Mouse (Mus musculus) hindbrain, embryonic 15.5 days (tissue): ENCODE data around the gene Pop7. TPM values are rescaled to one million over a fixed set of nuclear protein-coding genes. Genes with fewer than 3 reads are reported as not detected.

Source experiments
- ATAC-seq: fragments of 200-750 bp; cut with Nextera tagmentation; 2 replicates; pipeline ENCODE4 v1.8.0; 2017; ENCODE audit warnings: low read depth, moderate number of reproducible peaks, moderate TSS enrichment; ENCODE audit not compliant: low FRiP score
- H3K27ac ChIP-seq: fragments of 300-500 bp; sonication (generic); replicated peaks from 2 replicates; pipeline ENCODE4 v1.5.1; 2015; ENCODE audit warnings: mild to moderate bottlenecking, inconsistent platforms
- H3K27me3 ChIP-seq: fragments of 300-500 bp; sonication (generic); 2 replicates; pipeline ENCODE4 v1.6.1; 2015; ENCODE audit warnings: control low read depth, inconsistent platforms
- H3K36me3 ChIP-seq: fragments of 300-500 bp; sonication (generic); 2 replicates; pipeline ENCODE4 v1.6.1; 2015; ENCODE audit warnings: control low read depth, inconsistent platforms
- H3K4me1 ChIP-seq: fragments of 300-500 bp; sonication (generic); replicated peaks from 2 replicates; pipeline ENCODE4 v1.6.1; 2015; ENCODE audit warnings: control low read depth, inconsistent platforms
- H3K4me2 ChIP-seq: fragments of 300-500 bp; sonication (generic); 2 replicates; pipeline ENCODE4 v1.6.1; 2015; ENCODE audit warnings: moderate library complexity, mild to moderate bottlenecking, inconsistent platforms
- H3K4me3 ChIP-seq: fragments of 300-500 bp; sonication (generic); 2 replicates; pipeline ENCODE4 v1.5.1; 2015; ENCODE audit warnings: mild to moderate bottlenecking, inconsistent platforms
- H3K9ac ChIP-seq: fragments of 300-500 bp; sonication (generic); 2 replicates; pipeline ENCODE4 v1.6.1; 2015; ENCODE audit warnings: inconsistent platforms
- H3K9me3 ChIP-seq: fragments of 300-500 bp; sonication (generic); 2 replicates; pipeline ENCODE4 v1.6.1; 2016; ENCODE audit warnings: control low read depth, inconsistent platforms
- WGBS: fragments of 180-500 bp; shearing (Covaris S2); methylation state at CpG from one replicate; pipeline ENCODE4 v1.1.7; 2015; 5-methylcytosine and 5-hydroxymethylcytosine counted together
- polyA plus RNA-seq: library from polyadenylated mRNA; unstranded; fragments of >200 nt; fragmentation: Nextera tagmentation; extraction: Ambion mirVana; gene quantifications from 2 replicates; pipeline ENCODE4 v1.2.1, GENCODE M21; 2015

Pop7 gene
- 81.0 and 81.8 TPM in 2 replicates for polyA plus RNA-seq

GRCm38 (mm10) chr5:137501709-137502666 is at the start of gene Pop7:
Pop7 (minus strand) TSS chr5:137502518.
- peak within 1 kb of the TSS; percentile 55 for H3K4me3 ChIP-seq
- H3K27me3 ChIP-seq = no peaks in the 10 kb centered on the region
- 0 out of 2 replicates have a peak, but pooled peaks cover 3% of the 10 kb centered on the region for H3K36me3 ChIP-seq
- WGBS = under 1% methylated on average over 64 of the region's 64 CpGs
- peak within 1 kb of the TSS; percentile 93 for H3K27ac ChIP-seq
- peaks cover 24% of the 10 kb centered on the region for H3K4me1 ChIP-seq
- peak; percentile 96 for ATAC-seq
- H3K9ac ChIP-seq = peak within 1 kb of the TSS; percentile 62
- H3K9me3 ChIP-seq = no peaks in the 10 kb centered on the region
- peak within 1 kb of the TSS; percentile 85 for H3K4me2 ChIP-seq

- Histone ChIP-seq H3K4me2 (no peak overlapping the region), H3K9me3 (no peaks in the 10 kb centered on the region), H3K9ac (no peak overlapping the region), H3K27me3 (no peaks in the 10 kb centered on the region), H3K4me1 (peaks cover 22% of the 10 kb centered on the region), H3K36me3 (no peaks in the 10 kb centered on the region), H3K27ac (no peak overlapping the region), H3K4me3 (no peak overlapping the region)
- WGBS = 82% methylated on average over 5 of the region's 5 CpGs
- ATAC-seq = no peak
These were observed 48.8 kb upstream of the Pop7 start for GRCm38 (mm10) chr5:137551119-137551518.

GRCm38 (mm10) chr5:137549840-137550239 is 47.5 kb upstream of the Pop7 start:
- 81% methylated on average over 2 of the region's 2 CpGs for WGBS
- no peak overlapping the region for H3K4me3 ChIP-seq
- no peak overlapping the region for H3K9ac ChIP-seq
- H3K36me3 ChIP-seq = no peaks in the 10 kb centered on the region
- ATAC-seq = no peak
- no peaks in the 10 kb centered on the region for H3K9me3 ChIP-seq
- H3K27me3 ChIP-seq = no peaks in the 10 kb centered on the region
- H3K27ac ChIP-seq = no peak overlapping the region
- peaks cover 14% of the 10 kb centered on the region for H3K4me1 ChIP-seq
- no peak overlapping the region for H3K4me2 ChIP-seq

GRCm38 (mm10) chr5:137545596-137545995 is 43.3 kb upstream of the Pop7 start:
- 78% methylated on average over 4 of the region's 4 CpGs for WGBS
- Histone ChIP-seq H3K4me2 (no peak overlapping the region), H3K27me3 (no peaks in the 10 kb centered on the region), H3K9me3 (no peaks in the 10 kb centered on the region), H3K9ac (no peak overlapping the region), H3K4me1 (no peaks in the 10 kb centered on the region), H3K27ac (no peak overlapping the region), H3K36me3 (no peaks in the 10 kb centered on the region), H3K4me3 (no peak overlapping the region)
- no peak for ATAC-seq

GRCm38 (mm10) chr5:137544926-137545325 is 42.6 kb upstream of the Pop7 start:
- Histone ChIP-seq H3K9me3 (no peaks in the 10 kb centered on the region), H3K27ac (no peak overlapping the region), H3K4me3 (no peak overlapping the region), H3K27me3 (no peaks in the 10 kb centered on the region), H3K9ac (no peak overlapping the region), H3K4me1 (no peaks in the 10 kb centered on the region), H3K4me2 (no peak overlapping the region), H3K36me3 (no peaks in the 10 kb centered on the region)
- 66% methylated on average over 6 of the region's 6 CpGs for WGBS
- ATAC-seq = no peak

- Histone ChIP-seq H3K9ac (no peak overlapping the region), H3K4me1 (no peaks in the 10 kb centered on the region), H3K27ac (peak overlapping the region; percentile 11; the same call in 1 of the 2 replicates), H3K4me3 (no peak overlapping the region), H3K27me3 (no peaks in the 10 kb centered on the region), H3K4me2 (no peak overlapping the region), H3K36me3 (no peaks in the 10 kb centered on the region), H3K9me3 (no peaks in the 10 kb centered on the region)
- no peak for ATAC-seq
- WGBS = 62% methylated on average over 5 of the region's 5 CpGs
These were observed 39.6 kb upstream of the Pop7 start for GRCm38 (mm10) chr5:137541768-137542540.

- Histone ChIP-seq H3K27ac (no peak overlapping the region), H3K27me3 (no peaks in the 10 kb centered on the region), H3K4me1 (no peaks in the 10 kb centered on the region), H3K36me3 (no peaks in the 10 kb centered on the region), H3K4me3 (no peak overlapping the region), H3K4me2 (no peak overlapping the region), H3K9ac (no peak overlapping the region), H3K9me3 (no peaks in the 10 kb centered on the region)
- WGBS = 79% methylated on average over 6 of the region's 6 CpGs
- no peak for ATAC-seq
These were observed 38.7 kb upstream of the Pop7 start for GRCm38 (mm10) chr5:137540991-137541390.

- H3K4me2 ChIP-seq = no peak overlapping the region
- H3K27ac ChIP-seq = 0 out of 2 replicates have a peak overlapping the region, but pooled peaks have one; percentile 50
- H3K4me3 ChIP-seq = no peak overlapping the region
- H3K27me3 ChIP-seq = no peaks in the 10 kb centered on the region
- no peak overlapping the region for H3K9ac ChIP-seq
- ATAC-seq = peak; percentile 57; the same call in 1 of the 2 replicates
- H3K9me3 ChIP-seq = no peaks in the 10 kb centered on the region
- H3K36me3 ChIP-seq = no peaks in the 10 kb centered on the region
- H3K4me1 ChIP-seq = no peaks in the 10 kb centered on the region
- 43% methylated on average over 7 of the region's 7 CpGs for WGBS
These were observed 37.0 kb upstream of the Pop7 start for GRCm38 (mm10) chr5:137539291-137539801.

GRCm38 (mm10) chr5:137537461-137537860 is 35.1 kb upstream of the Pop7 start:
- 72% methylated on average over 4 of the region's 4 CpGs for WGBS
- Histone ChIP-seq H3K9me3 (no peaks in the 10 kb centered on the region), H3K4me2 (no peak overlapping the region), H3K9ac (no peak overlapping the region), H3K4me3 (no peak overlapping the region), H3K36me3 (no peaks in the 10 kb centered on the region), H3K27ac (no peak overlapping the region), H3K27me3 (no peaks in the 10 kb centered on the region), H3K4me1 (peaks cover 4% of the 10 kb centered on the region)
- ATAC-seq = no peak

- Histone ChIP-seq H3K27me3 (no peaks in the 10 kb centered on the region), H3K4me2 (no peak overlapping the region), H3K36me3 (no peaks in the 10 kb centered on the region), H3K9me3 (no peaks in the 10 kb centered on the region), H3K4me3 (no peak overlapping the region), H3K27ac (no peak overlapping the region), H3K9ac (no peak overlapping the region), H3K4me1 (peaks cover 8% of the 10 kb centered on the region)
- no peak for ATAC-seq
- 87% methylated on average over 9 of the region's 9 CpGs for WGBS
These were observed 33.0 kb upstream of the Pop7 start for GRCm38 (mm10) chr5:137535318-137535717.

- Histone ChIP-seq H3K27me3 (no peaks in the 10 kb centered on the region), H3K9me3 (no peaks in the 10 kb centered on the region), H3K4me2 (no peak overlapping the region), H3K9ac (no peak overlapping the region), H3K4me1 (peaks cover 13% of the 10 kb centered on the region), H3K36me3 (no peaks in the 10 kb centered on the region), H3K27ac (no peak overlapping the region), H3K4me3 (no peak overlapping the region)
- 97% methylated on average over 3 of the region's 3 CpGs for WGBS
- no peak for ATAC-seq
These were observed 32.4 kb upstream of the Pop7 start for GRCm38 (mm10) chr5:137534762-137535161.
